In genomic region chr4:43726995-43727394, GRCm38 (mm10) we compare ENCODE assay signal across 9 mouse cellular contexts. TPM values are rescaled to one million over a fixed set of nuclear protein-coding genes. Genes with fewer than 3 reads are reported as not detected.
DNase-seq lines count a peak whose midpoint lies in the region; ATAC-seq lines count a peak whose summit lies in the region.
"Had no signal": no experiment of that assay in that cellular context is flagged by ENCODE, and none has a peak within 500 bp of the region (broad histone marks: within the 10 kb centered on the region; RNA-seq: fewer than 3 reads in every experiment).

TSS of gene Hrct1 (plus strand) at chr4:43727188.

- no peak within 1 kb of the TSS for H3K4me2 ChIP-seq in embryonic facial prominence, embryonic 13.5 days
- peak within 1 kb of the TSS; percentile 14; the same call in 1 of the 2 replicates for H3K4me2 ChIP-seq in liver, embryonic 11.5 days
- H3K4me2 ChIP-seq: neural tube, embryonic 12.5 days had no signal

- no peaks in the 10 kb centered on the region for H3K9me3 ChIP-seq in embryonic facial prominence, embryonic 13.5 days
- no peaks in the 10 kb centered on the region for H3K9me3 ChIP-seq in liver, embryonic 11.5 days (ENCODE audit: control insufficient read depth, low read length)
- H3K9me3 ChIP-seq: neural tube, embryonic 12.5 days had no signal

- H3K4me1 ChIP-seq in embryonic facial prominence, embryonic 13.5 days: peaks cover 13% of the 10 kb centered on the region
- peaks cover 45% of the 10 kb centered on the region for H3K4me1 ChIP-seq in liver, embryonic 11.5 days (replicated peaks; ENCODE audit: control insufficient read depth, insufficient read depth, low read length)
- H3K4me1 ChIP-seq: neural tube, embryonic 12.5 days had no signal

- WGBS in embryonic facial prominence, embryonic 13.5 days: 20% methylated on average over 3 of the region's 3 CpGs
- 40% methylated on average over 3 of the region's 3 CpGs for WGBS in liver, embryonic 11.5 days

- DNase-seq in adrenal gland, adult 2 months: peak; percentile 76
- peak; percentile 89 to 90 for DNase-seq in heart, postnatal 10 days
- no peak for DNase-seq in liver, embryonic 11.5 days (ENCODE audit: low spot score)
- peak; percentile 79 for DNase-seq in testis, postnatal 14 days (ENCODE audit: low spot score)
- DNase-seq in thymus, postnatal 4 days: no peak
- no peak for DNase-seq in left cerebral cortex, adult 9 months (ENCODE audit: low spot score in 2 of 2)

- intact Hi-C loops in heart, postnatal 10 days (cut with DNase I): no loop called here

- H3K36me3 ChIP-seq in embryonic facial prominence, embryonic 13.5 days: no peaks in the 10 kb centered on the region
- H3K36me3 ChIP-seq in liver, embryonic 11.5 days (ENCODE audit: control insufficient read depth, insufficient read depth, low read length): no peaks in the 10 kb centered on the region
- H3K36me3 ChIP-seq: neural tube, embryonic 12.5 days had no signal

- H3K9ac ChIP-seq in embryonic facial prominence, embryonic 13.5 days: no peak within 1 kb of the TSS
- H3K9ac ChIP-seq in liver, embryonic 11.5 days (ENCODE audit: low read depth, low read length): no peak within 1 kb of the TSS
- H3K9ac ChIP-seq: neural tube, embryonic 12.5 days had no signal

- H3K27me3 ChIP-seq in embryonic facial prominence, embryonic 13.5 days: no peaks in the 10 kb centered on the region
- H3K27me3 ChIP-seq in liver, embryonic 11.5 days (replicated peaks; ENCODE audit: control insufficient read depth, insufficient read depth, low read length): no peaks in the 10 kb centered on the region
- H3K27me3 ChIP-seq: neural tube, embryonic 12.5 days had no signal

- H3K4me3 ChIP-seq in embryonic facial prominence, embryonic 13.5 days: no peak within 1 kb of the TSS
- H3K4me3 ChIP-seq in liver, embryonic 11.5 days (ENCODE audit: low read depth, low read length): no peak within 1 kb of the TSS
- H3K4me3 ChIP-seq: neural tube, embryonic 12.5 days had no signal

- 0 out of 2 replicates have a peak within 1 kb of the TSS, but pooled peaks have one; percentile 7 for H3K27ac ChIP-seq in embryonic facial prominence, embryonic 13.5 days
- H3K27ac ChIP-seq in liver, embryonic 11.5 days (ENCODE audit: low read depth, low read length): peak within 1 kb of the TSS; percentile 39; the same call in 1 of the 2 replicates
- H3K27ac ChIP-seq: neural tube, embryonic 12.5 days had no signal

- ATAC-seq in embryonic facial prominence, embryonic 13.5 days (ENCODE audit: insufficient number of reproducible peaks, insufficient read depth, low FRiP score, low TSS enrichment, low read depth): no peak
- ATAC-seq in liver, embryonic 11.5 days (replicated peaks; ENCODE audit: low FRiP score): no peak

RNA-seq across cellular contexts. Expression of gene Hrct1, which starts in this region (rescaled TPM):
- total RNA-seq in adrenal gland, adult 2 months (2021): 1 to 10 TPM; 2.2 to 3.9 TPM
- polyA plus RNA-seq in adrenal gland, adult 2 months (2012; rRNA removed): 8.1 and 14.2 TPM in 2 replicates
- 0.18 and 0.23 TPM in 2 replicates for polyA plus RNA-seq in embryonic facial prominence, embryonic 13.5 days (2015; fragmentation: Nextera tagmentation; extraction: Ambion mirVana)
- total RNA-seq in heart, postnatal 10 days (2021): 1 to 10 TPM; 4.5 to 6.1 TPM
- polyA plus RNA-seq in liver, embryonic 11.5 days (2014; fragmentation: Nextera tagmentation; extraction: Ambion mirVana): 0.25 and 0.45 TPM in 2 replicates
- total RNA-seq: common myeloid progenitor, adult 5-6 weeks had no signal

Comparison
In these comparisons a context has a peak if more than half of its experiments do, and no peak if none do; other contexts are left out.
1. DNase-seq: peak in adrenal gland, adult 2 months (single experiment), heart, postnatal 10 days (2 of 2) and testis, postnatal 14 days (single experiment); none in liver, embryonic 11.5 days (single experiment), thymus, postnatal 4 days (single experiment) and left cerebral cortex, adult 9 months (0 of 2).